ENCODE assay signal across 21 mouse cellular contexts in the genomic region with DNA sequence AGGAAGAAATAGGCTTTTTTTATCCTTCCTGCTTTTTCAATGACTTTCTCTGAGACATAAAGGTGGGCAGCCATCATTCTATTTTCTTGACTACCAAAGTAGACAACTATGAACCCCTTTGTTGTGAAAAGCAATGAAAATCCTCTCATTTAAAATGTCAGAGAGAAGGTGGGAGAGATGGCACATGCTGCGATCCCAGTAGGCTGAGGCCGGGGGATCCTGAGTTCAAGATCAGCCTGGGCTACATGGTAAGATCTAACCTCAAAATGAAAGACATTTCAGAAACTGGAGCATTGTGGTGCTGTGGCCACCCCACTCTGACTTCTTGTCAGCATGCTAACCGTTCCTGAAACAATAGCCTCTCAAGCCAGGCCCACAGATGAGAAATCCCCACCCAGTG. TPM values are rescaled to one million over a fixed set of nuclear protein-coding genes. Genes with fewer than 3 reads are reported as not detected.
DNase-seq lines count a peak whose midpoint lies in the region; ATAC-seq and TF ChIP-seq lines count a peak whose summit lies in the region.
"Had no signal": no experiment of that assay in that cellular context is flagged by ENCODE, and none has a peak within 500 bp of the region (broad histone marks: within the 10 kb centered on the region; RNA-seq: fewer than 3 reads in every experiment).

No protein-coding gene starts in this region.

- H3K36me3 ChIP-seq in heart, embryonic 11.5 days (ENCODE audit: control insufficient read depth, insufficient read depth, low read length): no peaks in the 10 kb centered on the region
- no peaks in the 10 kb centered on the region for H3K36me3 ChIP-seq in limb, embryonic 14.5 days (ENCODE audit: control insufficient read depth, insufficient read depth, low read length)
- H3K36me3 ChIP-seq in limb, embryonic 10.5 days: no peaks in the 10 kb centered on the region
- no peaks in the 10 kb centered on the region for H3K36me3 ChIP-seq in midbrain, embryonic 11.5 days (ENCODE audit: control insufficient read depth, insufficient read depth, low read length)
- H3K36me3 ChIP-seq in midbrain, postnatal 0 days (ENCODE audit: insufficient read depth, low read length): no peaks in the 10 kb centered on the region
- H3K36me3 ChIP-seq: G1E had no signal

- no peak overlapping the region for H3K4me3 ChIP-seq in heart, embryonic 11.5 days (ENCODE audit: low read depth, low read length)
- H3K4me3 ChIP-seq in limb, embryonic 14.5 days (replicated peaks; ENCODE audit: low read length): no peak overlapping the region
- H3K4me3 ChIP-seq in limb, embryonic 10.5 days: no peak overlapping the region
- H3K4me3 ChIP-seq in midbrain, embryonic 11.5 days (ENCODE audit: low read depth, low read length): no peak overlapping the region
- H3K4me3 ChIP-seq in midbrain, postnatal 0 days (ENCODE audit: low read depth, low read length): no peak overlapping the region

- H3K4me2 ChIP-seq in heart, embryonic 11.5 days: no peak overlapping the region
- H3K4me2 ChIP-seq in limb, embryonic 14.5 days (replicated peaks; ENCODE audit: low read depth, low read length, severe bottlenecking): no peak overlapping the region
- no peak overlapping the region for H3K4me2 ChIP-seq in midbrain, embryonic 11.5 days
- no peak overlapping the region for H3K4me2 ChIP-seq in midbrain, postnatal 0 days (ENCODE audit: low read depth, low read length, poor library complexity, severe bottlenecking)

- no peak for ATAC-seq in heart, embryonic 11.5 days (replicated peaks; ENCODE audit: insufficient number of reproducible peaks, low FRiP score, low TSS enrichment)
- no peak for ATAC-seq in limb, embryonic 14.5 days (ENCODE audit: low FRiP score, low read depth)
- ATAC-seq in midbrain, embryonic 11.5 days (ENCODE audit: low FRiP score): no peak
- no peak for ATAC-seq in midbrain, postnatal 0 days (ENCODE audit: low FRiP score)
- ATAC-seq: activated CD4-positive, CD25-positive, alpha-beta regulatory T cell, adult 4 months; CD4-positive, CD25-positive, alpha-beta regulatory T cell, adult 4 months; Patski had no signal

- WGBS in heart, embryonic 11.5 days (ENCODE audit: insufficient replicate concordance): 59% methylated on average over 3 of the region's 3 CpGs
- whole genome bisulfite sequencing in limb, embryonic 14.5 days: 83% methylated on average over 3 of the region's 3 CpGs
- 72% methylated on average over 3 of the region's 3 CpGs for WGBS in limb, embryonic 10.5 days
- WGBS in midbrain, embryonic 11.5 days: 67% methylated on average over 3 of the region's 3 CpGs
- 70% methylated on average over 3 of the region's 3 CpGs for WGBS in midbrain, postnatal 0 days

- no peak overlapping the region for H3K27ac ChIP-seq in heart, embryonic 11.5 days (ENCODE audit: low read depth, low read length)
- H3K27ac ChIP-seq in limb, embryonic 14.5 days (replicated peaks; ENCODE audit: low read depth, low read length): no peak overlapping the region
- no peak overlapping the region for H3K27ac ChIP-seq in limb, embryonic 10.5 days
- H3K27ac ChIP-seq in midbrain, embryonic 11.5 days (ENCODE audit: low read depth, low read length): no peak overlapping the region
- H3K27ac ChIP-seq in midbrain, postnatal 0 days (ENCODE audit: low read depth, low read length): no peak overlapping the region

- peaks cover 11% of the 10 kb centered on the region for H3K4me1 ChIP-seq in heart, embryonic 11.5 days (ENCODE audit: control insufficient read depth, insufficient read depth, low read length)
- H3K4me1 ChIP-seq in limb, embryonic 14.5 days (ENCODE audit: control insufficient read depth, insufficient read depth, low read length): peaks cover 14% of the 10 kb centered on the region
- peaks cover 22% of the 10 kb centered on the region for H3K4me1 ChIP-seq in limb, embryonic 10.5 days
- H3K4me1 ChIP-seq in midbrain, embryonic 11.5 days (ENCODE audit: control insufficient read depth, insufficient read depth, low read length): peaks cover 8% of the 10 kb centered on the region
- H3K4me1 ChIP-seq in midbrain, postnatal 0 days (ENCODE audit: insufficient read depth, low read length): peaks cover 7% of the 10 kb centered on the region; the same call in 1 of the 2 replicates

- TF ChIP-seq POLR2A in limb, embryonic 14.5 days (IDR thresholded peaks at IDR 0.05; ENCODE audit: borderline replicate concordance, extremely low read depth, insufficient read depth, insufficient read length): no peak

- no peaks in the 10 kb centered on the region for H3K9me3 ChIP-seq in heart, embryonic 11.5 days (replicated peaks; ENCODE audit: control insufficient read depth, low read length)
- no peaks in the 10 kb centered on the region for H3K9me3 ChIP-seq in limb, embryonic 14.5 days (ENCODE audit: control insufficient read depth, low read length)
- H3K9me3 ChIP-seq in limb, embryonic 10.5 days (replicated peaks): no peaks in the 10 kb centered on the region
- H3K9me3 ChIP-seq in midbrain, embryonic 11.5 days (ENCODE audit: control insufficient read depth, low read length): no peaks in the 10 kb centered on the region
- no peaks in the 10 kb centered on the region for H3K9me3 ChIP-seq in midbrain, postnatal 0 days (ENCODE audit: low read length)

- DNase-seq in heart, adult 11 months: peak; percentile 53
- peak; percentile 1 for DNase-seq in limb, embryonic 14.5 days (ENCODE audit: low spot score)
- no peak for DNase-seq in limb, embryonic 10.5 days (ENCODE audit: low spot score)
- DNase-seq in midbrain, embryonic 11.5 days (ENCODE audit: low spot score, missing footprints): peak; percentile 81
- no peak for DNase-seq in midbrain, postnatal 0 days (ENCODE audit: low spot score)
- DNase-seq: adrenal gland, adult 2 months; adrenal gland, adult 8-10 months; adrenal gland, postnatal 10 days; adrenal gland, postnatal 14 days; adrenal gland, postnatal 25 days; adrenal gland, postnatal 36 days; B cell, adult 2 months; cerebellum, adult 11 months; cerebellum, adult 11-12 months; cerebellum, adult 18-20 months had no signal

- no peak for TF ChIP-seq CTCF in midbrain, postnatal 0 days (IDR thresholded peaks at IDR 0.05)

- H3K27me3 ChIP-seq in heart, embryonic 11.5 days (ENCODE audit: control insufficient read depth, insufficient read depth, low read length): peaks cover 59% of the 10 kb centered on the region
- peaks cover 60% of the 10 kb centered on the region for H3K27me3 ChIP-seq in limb, embryonic 14.5 days (ENCODE audit: control insufficient read depth, insufficient read depth, low read length)
- H3K27me3 ChIP-seq in limb, embryonic 10.5 days (ENCODE audit: low read depth, poor library complexity, severe bottlenecking): peaks cover 84% of the 10 kb centered on the region
- H3K27me3 ChIP-seq in midbrain, embryonic 11.5 days (ENCODE audit: control insufficient read depth, insufficient read depth, low read length): peaks cover 58% of the 10 kb centered on the region
- peaks cover 74% of the 10 kb centered on the region for H3K27me3 ChIP-seq in midbrain, postnatal 0 days (ENCODE audit: insufficient read depth, low read length)
- H3K27me3 ChIP-seq: CH12.LX had no signal

- H3K9ac ChIP-seq in heart, embryonic 11.5 days (ENCODE audit: low read depth, low read length): no peak overlapping the region
- H3K9ac ChIP-seq in limb, embryonic 14.5 days (ENCODE audit: low read depth, low read length, severe bottlenecking): no peak overlapping the region
- no peak overlapping the region for H3K9ac ChIP-seq in midbrain, embryonic 11.5 days (ENCODE audit: low read length)
- H3K9ac ChIP-seq in midbrain, postnatal 0 days (replicated peaks; ENCODE audit: low read length, poor library complexity, severe bottlenecking): no peak overlapping the region

RNA-seq across cellular contexts. Expression of gene Nr4a2, which starts 23.6 kb away (rescaled TPM):
- 2.8 and 3.9 TPM in 2 replicates for polyA plus RNA-seq in heart, embryonic 11.5 days (2014; fragmentation: Nextera tagmentation; extraction: Ambion mirVana)
- 6.4 and 8.7 TPM in 2 replicates for polyA plus RNA-seq in limb, embryonic 14.5 days (2012; rRNA removed)
- 5.5 and 5.8 TPM in 2 replicates for polyA plus RNA-seq in limb, embryonic 14.5 days (2014; fragmentation: Nextera tagmentation; extraction: Ambion mirVana)
- 5.8 and 8.7 TPM in 2 replicates for polyA plus RNA-seq in limb, embryonic 10.5 days (2016; fragmentation: Nextera tagmentation; extraction: Ambion mirVana)
- 16.9 and 17.4 TPM in 2 replicates for polyA plus RNA-seq in midbrain, embryonic 11.5 days (2014; fragmentation: Nextera tagmentation; extraction: Ambion mirVana)
- 12.6 and 14.6 TPM in 2 replicates for total RNA-seq in midbrain, postnatal 0 days (2014; rRNA removed)
- 15.4 and 19.4 TPM in 2 replicates for polyA plus RNA-seq in midbrain, postnatal 0 days (2015; fragmentation: Nextera tagmentation; extraction: Ambion mirVana)

Comparison
In these comparisons a context has a peak if more than half of its experiments do, and no peak if none do; other contexts are left out.
1. DNase-seq: peak in heart, adult 11 months (single experiment), limb, embryonic 14.5 days (single experiment) and midbrain, embryonic 11.5 days (single experiment); none in limb, embryonic 10.5 days (single experiment) and midbrain, postnatal 0 days (single experiment).